Mouse (Mus musculus) embryonic fibroblast, embryonic 13.5 days (primary cell): ENCODE measurements at regions not wholly inside any gene's neighbourhood (a gene's known extent, or its start where the extent isn't known, plus 50 kb on each side); places are given as distances from the start of the nearest gene placed in this dataset.
A peak's percentile ranks its signal among the peaks of the same experiment; 100 is the strongest.

Source experiments
- CTCF ChIP-seq: IDR thresholded peaks from 2 replicates; pipeline ENCODE4 v1.5.1; 2011; ENCODE audit warnings: mild to moderate bottlenecking, control low read depth, low read length, moderate library complexity, borderline replicate concordance; ENCODE audit not compliant: insufficient read depth
- POLR2A ChIP-seq: IDR thresholded peaks from 2 replicates; pipeline ENCODE4 v1.6.1; 2011; ENCODE audit warnings: low read depth, mild to moderate bottlenecking, control low read depth, low read length, moderate library complexity

DNA sequence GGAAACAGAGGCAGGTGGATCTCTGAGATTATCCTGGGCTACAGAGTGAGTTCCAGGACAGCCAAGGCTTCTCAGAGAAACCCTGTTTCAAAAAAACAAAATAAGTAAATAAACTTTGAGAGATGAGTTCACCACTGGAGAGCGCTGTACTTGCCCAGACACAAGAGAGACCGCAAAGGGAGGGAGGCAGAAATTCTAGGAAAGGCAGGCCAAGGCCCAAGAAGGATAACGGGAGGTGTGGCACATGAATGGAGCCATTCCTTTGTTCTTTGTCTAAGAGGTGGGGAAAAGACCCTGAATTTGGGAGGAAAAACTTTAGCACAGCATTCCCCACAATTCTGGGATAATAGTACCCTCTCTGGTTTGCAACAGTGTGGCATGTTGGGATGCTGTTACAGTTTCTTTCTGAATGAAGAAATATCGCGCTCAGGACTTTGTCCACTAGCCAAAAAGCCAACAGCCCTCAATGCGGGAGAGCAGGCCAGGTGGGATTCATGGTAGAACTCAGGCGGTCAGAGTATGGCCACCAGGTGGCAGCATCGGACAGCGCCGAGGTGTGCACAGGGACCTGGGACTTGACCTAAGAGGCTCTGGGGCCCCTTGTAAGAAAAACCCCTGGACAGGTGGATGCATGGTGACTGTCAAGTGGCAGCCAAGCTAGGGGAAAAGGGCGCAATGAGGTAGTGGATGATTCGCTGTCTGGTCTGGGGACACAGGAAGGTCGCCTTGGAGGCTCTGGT lies 49.9 kb upstream of the Tmem92 start:
- TF ChIP-seq CTCF, result peak; percentile 90
- no peak for TF ChIP-seq POLR2A
